Mouse (Mus musculus): ENCODE measurements around the gene Rpl6. TPM values are rescaled to one million over a fixed set of nuclear protein-coding genes. Genes with fewer than 3 reads are reported as not detected.
A peak's percentile ranks its signal among the peaks of the same experiment; 100 is the strongest.

The Rpl6 gene
- polyA plus RNA-seq, 1 experiment from 2014 or later: 598 TPM

GRCm38 (mm10) chr5:121172835-121173234 lies 31.4 kb upstream of the Rpl6 start:
- Histone ChIP-seq H3K27ac (ENCODE audit: low read depth, low read length) (no peak overlapping the region), H3K36me3 (ENCODE audit: control insufficient read depth, insufficient read depth, low read length) (no peaks in the 10 kb centered on the region; the same call in 1 of the 2 replicates), H3K4me3 (ENCODE audit: low read depth, low read length) (no peak overlapping the region), H3K4me2 (ENCODE audit: low read depth) (no peak overlapping the region), H3K27me3 (ENCODE audit: control insufficient read depth, insufficient read depth, low read length) (no peaks in the 10 kb centered on the region), H3K4me1 (ENCODE audit: control insufficient read depth, insufficient read depth, low read length) (no peaks in the 10 kb centered on the region), H3K9me3 (ENCODE audit: control insufficient read depth, low read length) (no peaks in the 10 kb centered on the region), H3K9ac (ENCODE audit: low read length) (no peak overlapping the region)
- WGBS: 90% methylated on average over 4 of the region's 4 CpGs
- ATAC-seq (ENCODE audit: insufficient read depth, low FRiP score, low TSS enrichment): no peak
- DNase-seq (ENCODE audit: low spot score): no peak

GRCm38 (mm10) chr5:121179077-121179857 lies 25.0 kb upstream of the Rpl6 start:
- 0 out of 2 replicates have a peak, but pooled peaks cover 6% of the 10 kb centered on the region for H3K4me1 ChIP-seq (ENCODE audit: control insufficient read depth, insufficient read depth, low read length)
- H3K9ac ChIP-seq (ENCODE audit: low read length): no peak overlapping the region
- ATAC-seq (ENCODE audit: insufficient read depth, low FRiP score, low TSS enrichment) (no peak), DNase-seq (ENCODE audit: low spot score) (no peak)
- H3K4me2 ChIP-seq (ENCODE audit: low read depth): no peak overlapping the region
- 72% methylated on average over 9 of the region's 9 CpGs for WGBS
- H3K9me3 ChIP-seq (ENCODE audit: control insufficient read depth, low read length): no peaks in the 10 kb centered on the region
- H3K4me3 ChIP-seq (ENCODE audit: low read depth, low read length): no peak overlapping the region
- no peaks in the 10 kb centered on the region for H3K27me3 ChIP-seq (ENCODE audit: control insufficient read depth, insufficient read depth, low read length)
- no peak overlapping the region for H3K27ac ChIP-seq (ENCODE audit: low read depth, low read length)
- H3K36me3 ChIP-seq (ENCODE audit: control insufficient read depth, insufficient read depth, low read length): no peaks in the 10 kb centered on the region

GRCm38 (mm10) chr5:121183269-121183668 lies 21.0 kb upstream of the Rpl6 start:
- Histone ChIP-seq H3K27ac (ENCODE audit: low read depth, low read length) (no peak overlapping the region), H3K36me3 (ENCODE audit: control insufficient read depth, insufficient read depth, low read length) (no peaks in the 10 kb centered on the region), H3K9me3 (ENCODE audit: control insufficient read depth, low read length) (no peaks in the 10 kb centered on the region), H3K4me2 (ENCODE audit: low read depth) (no peak overlapping the region), H3K9ac (ENCODE audit: low read length) (no peak overlapping the region), H3K4me1 (ENCODE audit: control insufficient read depth, insufficient read depth, low read length) (peaks cover 30% of the 10 kb centered on the region), H3K27me3 (ENCODE audit: control insufficient read depth, insufficient read depth, low read length) (no peaks in the 10 kb centered on the region), H3K4me3 (ENCODE audit: low read depth, low read length) (no peak overlapping the region)
- DNase-seq (ENCODE audit: low spot score) (no peak), ATAC-seq (ENCODE audit: insufficient read depth, low FRiP score, low TSS enrichment) (no peak)
- WGBS: 56% methylated on average over 9 of the region's 9 CpGs

GRCm38 (mm10) chr5:121184375-121184774 lies 19.9 kb upstream of the Rpl6 start:
- Histone ChIP-seq H3K27ac (ENCODE audit: low read depth, low read length) (0 out of 2 replicates have a peak overlapping the region, but pooled peaks have one; percentile 14), H3K9ac (ENCODE audit: low read length) (no peak overlapping the region), H3K27me3 (ENCODE audit: control insufficient read depth, insufficient read depth, low read length) (no peaks in the 10 kb centered on the region), H3K4me3 (ENCODE audit: low read depth, low read length) (no peak overlapping the region), H3K4me1 (ENCODE audit: control insufficient read depth, insufficient read depth, low read length) (peaks cover 36% of the 10 kb centered on the region), H3K4me2 (ENCODE audit: low read depth) (no peak overlapping the region), H3K36me3 (ENCODE audit: control insufficient read depth, insufficient read depth, low read length) (no peaks in the 10 kb centered on the region), H3K9me3 (ENCODE audit: control insufficient read depth, low read length) (no peaks in the 10 kb centered on the region)
- WGBS: 79% methylated on average over 2 of the region's 2 CpGs
- DNase-seq (ENCODE audit: low spot score) (no peak), ATAC-seq (ENCODE audit: insufficient read depth, low FRiP score, low TSS enrichment) (no peak)

- Histone ChIP-seq H3K9me3 (ENCODE audit: control insufficient read depth, low read length) (no peaks in the 10 kb centered on the region), H3K4me2 (ENCODE audit: low read depth) (no peak overlapping the region), H3K4me3 (ENCODE audit: low read depth, low read length) (no peak overlapping the region), H3K36me3 (ENCODE audit: control insufficient read depth, insufficient read depth, low read length) (no peaks in the 10 kb centered on the region), H3K9ac (ENCODE audit: low read length) (no peak overlapping the region), H3K27ac (ENCODE audit: low read depth, low read length) (no peak overlapping the region), H3K4me1 (ENCODE audit: control insufficient read depth, insufficient read depth, low read length) (peaks cover 36% of the 10 kb centered on the region), H3K27me3 (ENCODE audit: control insufficient read depth, insufficient read depth, low read length) (no peaks in the 10 kb centered on the region)
- DNase-seq (ENCODE audit: low spot score) (no peak), ATAC-seq (ENCODE audit: insufficient read depth, low FRiP score, low TSS enrichment) (no peak)
- WGBS: 14% methylated on average over 11 of the region's 11 CpGs
Observed at GRCm38 (mm10) chr5:121184945-121185551, 19.2 kb upstream of the Rpl6 start.

- H3K27ac ChIP-seq (ENCODE audit: low read depth, low read length): no peak overlapping the region
- ATAC-seq (ENCODE audit: insufficient read depth, low FRiP score, low TSS enrichment) (no peak), DNase-seq (ENCODE audit: low spot score) (no peak)
- H3K4me3 ChIP-seq (ENCODE audit: low read depth, low read length): no peak overlapping the region
- no peak overlapping the region for H3K4me2 ChIP-seq (ENCODE audit: low read depth)
- H3K9me3 ChIP-seq (ENCODE audit: control insufficient read depth, low read length): no peaks in the 10 kb centered on the region
- WGBS: 87% methylated on average over 8 of the region's 8 CpGs
- H3K27me3 ChIP-seq (ENCODE audit: control insufficient read depth, insufficient read depth, low read length): no peaks in the 10 kb centered on the region
- 0 out of 2 replicates have a peak overlapping the region, but pooled peaks have one; percentile 11 for H3K9ac ChIP-seq (ENCODE audit: low read length)
- H3K4me1 ChIP-seq (ENCODE audit: control insufficient read depth, insufficient read depth, low read length): peaks cover 34% of the 10 kb centered on the region
- no peaks in the 10 kb centered on the region for H3K36me3 ChIP-seq (ENCODE audit: control insufficient read depth, insufficient read depth, low read length)
Observed at GRCm38 (mm10) chr5:121187580-121188001, 16.7 kb upstream of the Rpl6 start.

- WGBS: 90% methylated on average over 9 of the region's 9 CpGs
- DNase-seq (ENCODE audit: low spot score) (no peak), ATAC-seq (ENCODE audit: insufficient read depth, low FRiP score, low TSS enrichment) (no peak)
- H3K4me3 ChIP-seq (ENCODE audit: low read depth, low read length): no peak overlapping the region
- H3K9me3 ChIP-seq (ENCODE audit: control insufficient read depth, low read length): no peaks in the 10 kb centered on the region
- no peak overlapping the region for H3K9ac ChIP-seq (ENCODE audit: low read length)
- peaks cover 34% of the 10 kb centered on the region for H3K4me1 ChIP-seq (ENCODE audit: control insufficient read depth, insufficient read depth, low read length)
- H3K4me2 ChIP-seq (ENCODE audit: low read depth): no peak overlapping the region
- H3K36me3 ChIP-seq (ENCODE audit: control insufficient read depth, insufficient read depth, low read length): no peaks in the 10 kb centered on the region
- H3K27me3 ChIP-seq (ENCODE audit: control insufficient read depth, insufficient read depth, low read length): no peaks in the 10 kb centered on the region
- no peak overlapping the region for H3K27ac ChIP-seq (ENCODE audit: low read depth, low read length)
Observed at GRCm38 (mm10) chr5:121188265-121188664, 16.0 kb upstream of the Rpl6 start.

- no peak for ATAC-seq (ENCODE audit: insufficient read depth, low FRiP score, low TSS enrichment)
- no peak for DNase-seq (ENCODE audit: low spot score)
- Histone ChIP-seq H3K27me3 (ENCODE audit: control insufficient read depth, insufficient read depth, low read length) (no peaks in the 10 kb centered on the region), H3K4me1 (ENCODE audit: control insufficient read depth, insufficient read depth, low read length) (peaks cover 34% of the 10 kb centered on the region), H3K27ac (ENCODE audit: low read depth, low read length) (no peak overlapping the region), H3K36me3 (ENCODE audit: control insufficient read depth, insufficient read depth, low read length) (no peaks in the 10 kb centered on the region), H3K4me2 (ENCODE audit: low read depth) (no peak overlapping the region), H3K4me3 (ENCODE audit: low read depth, low read length) (no peak overlapping the region), H3K9ac (ENCODE audit: low read length) (no peak overlapping the region), H3K9me3 (ENCODE audit: control insufficient read depth, low read length) (no peaks in the 10 kb centered on the region)
- WGBS: 83% methylated on average over 9 of the region's 9 CpGs
Observed at GRCm38 (mm10) chr5:121189182-121189581, 15.1 kb upstream of the Rpl6 start.
